Mouse (Mus musculus): ENCODE results near the gene Eml4.

Eml4 gene

GRCm38 (mm10) chr17:83379791-83380190 lies 29.1 kb downstream of the Eml4 start:
- no peak for DNase-seq (ENCODE audit: low spot score in 2 of 2)

- DNase-seq (ENCODE audit: low spot score in 2 of 2): no peak
These were observed 32.0 kb downstream of the Eml4 start for GRCm38 (mm10) chr17:83382752-83383151.

- DNase-seq (ENCODE audit: low spot score in 2 of 2): no peak
These were observed 34.2 kb downstream of the Eml4 start for GRCm38 (mm10) chr17:83384981-83385380.

GRCm38 (mm10) chr17:83387161-83387560 lies 36.4 kb downstream of the Eml4 start:
- DNase-seq (ENCODE audit: low spot score in 2 of 2): no peak

- DNase-seq (ENCODE audit: low spot score in 2 of 2): no peak
These were observed 43.3 kb downstream of the Eml4 start for GRCm38 (mm10) chr17:83394013-83394412.

- DNase-seq (ENCODE audit: low spot score in 2 of 2): no peak
These were observed 46.9 kb downstream of the Eml4 start for GRCm38 (mm10) chr17:83397571-83398100.

GRCm38 (mm10) chr17:83398756-83399155 lies 48.0 kb downstream of the Eml4 start:
- DNase-seq (ENCODE audit: low spot score in 2 of 2): no peak

- no peak for DNase-seq (ENCODE audit: low spot score in 2 of 2)
These were observed 79.9 kb downstream of the Eml4 start for GRCm38 (mm10) chr17:83430607-83431006.

GRCm38 (mm10) chr17:83443406-83443805 lies 92.7 kb downstream of the Eml4 start:
- no peak for DNase-seq (ENCODE audit: low spot score in 2 of 2)

- no peak for DNase-seq (ENCODE audit: low spot score in 2 of 2)
These were observed 98.9 kb downstream of the Eml4 start for GRCm38 (mm10) chr17:83449583-83449982.

- no peak for DNase-seq (ENCODE audit: low spot score in 2 of 2)
These were observed 100.6 kb downstream of the Eml4 start for GRCm38 (mm10) chr17:83451367-83451766.

GRCm38 (mm10) chr17:83451796-83452195 lies 101.1 kb downstream of the Eml4 start:
- no peak for DNase-seq (ENCODE audit: low spot score in 2 of 2)

GRCm38 (mm10) chr17:83452451-83452850 lies 101.7 kb downstream of the Eml4 start:
- no peak for DNase-seq (ENCODE audit: low spot score in 2 of 2)

- no peak for DNase-seq (ENCODE audit: low spot score in 2 of 2)
These were observed 102.9 kb downstream of the Eml4 start for GRCm38 (mm10) chr17:83453587-83453986.

- DNase-seq (ENCODE audit: low spot score in 2 of 2): no peak
These were observed 106.5 kb downstream of the Eml4 start for GRCm38 (mm10) chr17:83457271-83457670.

- no peak for DNase-seq (ENCODE audit: low spot score in 2 of 2)
These were observed 115.2 kb downstream of the Eml4 start for GRCm38 (mm10) chr17:83465969-83466368.

GRCm38 (mm10) chr17:83466697-83467251 lies 116.0 kb downstream of the Eml4 start:
- DNase-seq (ENCODE audit: low spot score in 2 of 2): no peak

GRCm38 (mm10) chr17:83469586-83469985 lies 118.9 kb downstream of the Eml4 start:
- no peak for DNase-seq (ENCODE audit: low spot score in 2 of 2)

- DNase-seq (ENCODE audit: low spot score in 2 of 2): no peak
These were observed 126.4 kb downstream of the Eml4 start for GRCm38 (mm10) chr17:83477089-83477488.

GRCm38 (mm10) chr17:83481551-83481950 lies 130.8 kb downstream of the Eml4 start:
- DNase-seq (ENCODE audit: low spot score in 2 of 2): peak in 1 of 2 experiments; percentile 16

GRCm38 (mm10) chr17:83482817-83483536 lies 132.2 kb downstream of the Eml4 start:
- no peak for DNase-seq (ENCODE audit: low spot score in 2 of 2)

- no peak for DNase-seq (ENCODE audit: low spot score in 2 of 2)
These were observed 133.1 kb downstream of the Eml4 start for GRCm38 (mm10) chr17:83483784-83484183.

- DNase-seq (ENCODE audit: low spot score in 2 of 2): no peak
These were observed 137.0 kb downstream of the Eml4 start for GRCm38 (mm10) chr17:83487762-83488161.
